Mouse (Mus musculus) c-Kit-negative CD71-positive TER-119-positive erythroid progenitor cells, embryonic 14.5 days (primary cell): ENCODE results near the gene A26c2.

ENCODE experiments used
- DNase-seq: peaks from one replicate; pipeline ENCODE4 v3.0.0-alpha.2; 2013; ENCODE audit warnings: low read depth, low spot score

The A26c2 gene

DNA sequence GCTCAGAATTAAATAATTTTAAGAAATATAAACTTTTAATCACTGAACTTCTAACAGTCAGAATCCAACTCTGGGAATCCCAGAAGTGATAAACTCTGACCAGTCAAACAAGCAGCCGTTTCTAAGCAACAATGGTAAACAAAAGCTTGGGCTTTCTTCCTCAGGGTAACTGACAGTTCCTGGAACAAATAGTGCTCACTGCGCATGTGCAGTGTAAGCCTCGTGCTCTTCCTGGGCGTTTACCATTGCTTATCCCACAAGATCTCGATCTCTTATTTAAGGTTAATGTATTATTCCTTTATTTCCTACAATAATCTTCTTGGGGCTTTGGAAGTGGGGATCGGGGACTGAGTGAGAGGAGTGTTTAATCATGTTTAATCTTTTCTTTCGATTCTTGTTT is at the start of gene A26c2:
Gene A26c2, minus strand, starts transcription at position 101 of the 400 bp plus-strand sequence.
- no peak for DNase-seq

DNA sequence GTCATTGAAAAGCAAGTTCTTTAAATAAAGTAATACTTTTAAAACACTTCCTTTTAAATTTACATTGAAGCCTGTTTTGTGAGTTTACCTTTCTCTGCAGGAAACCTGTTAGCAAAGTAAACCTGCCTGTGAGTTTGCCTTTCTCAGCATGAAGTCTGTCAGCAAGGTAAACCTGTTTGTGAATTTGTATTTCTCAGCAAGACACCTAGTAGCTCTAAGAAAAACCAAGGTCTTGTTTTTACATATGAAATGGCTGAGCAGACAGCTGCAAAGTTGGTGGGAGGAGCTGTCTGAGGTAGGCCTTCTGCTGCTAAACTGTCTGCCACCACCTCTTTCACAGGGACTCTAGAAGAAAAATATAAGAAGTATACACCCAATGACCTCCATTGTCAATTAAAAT is 28.0 kb upstream of the A26c2 start:
- no peak for DNase-seq
